Mouse (Mus musculus) forebrain, embryonic 16.5 days (tissue): Measurements from ENCODE around the gene Them5. TPM values are rescaled to one million over a fixed set of nuclear protein-coding genes. Genes with fewer than 3 reads are reported as not detected.

Source experiments
- ATAC-seq: fragments of 200-750 bp; cut with Nextera tagmentation; 2 replicates; pipeline ENCODE4 v1.8.0; 2017; ENCODE audit warnings: mild to moderate bottlenecking, moderate library complexity
- H3K27ac ChIP-seq: fragments of 300-500 bp; sonication (generic); 2 replicates; pipeline ENCODE4 v1.5.1; 2014; ENCODE audit warnings: low read length, control low read depth
- H3K27me3 ChIP-seq: fragments of 300-500 bp; sonication (generic); replicated peaks from 2 replicates; pipeline ENCODE4 v1.6.1; 2014; ENCODE audit warnings: low read length; ENCODE audit not compliant: control insufficient read depth, insufficient read depth
- H3K36me3 ChIP-seq: fragments of 300-500 bp; sonication (generic); 2 replicates; pipeline ENCODE4 v1.6.1; 2014; ENCODE audit not compliant: control insufficient read depth, insufficient read depth
- H3K4me1 ChIP-seq: fragments of 300-500 bp; sonication (generic); replicated peaks from 2 replicates; pipeline ENCODE4 v1.6.1; 2014; ENCODE audit warnings: low read length; ENCODE audit not compliant: control insufficient read depth, insufficient read depth
- H3K4me2 ChIP-seq: fragments of 300-500 bp; sonication (generic); 2 replicates; pipeline ENCODE4 v1.6.1; 2014; ENCODE audit warnings: mild to moderate bottlenecking, low read length, control low read depth
- H3K4me3 ChIP-seq: fragments of 300-500 bp; sonication (generic); replicated peaks from 2 replicates; pipeline ENCODE4 v1.5.1; 2014; ENCODE audit warnings: mild to moderate bottlenecking, low read length, control low read depth
- H3K9ac ChIP-seq: fragments of 300-500 bp; sonication (generic); replicated peaks from 2 replicates; pipeline ENCODE4 v1.6.1; 2014; ENCODE audit warnings: low read depth, low read length, control low read depth
- H3K9me3 ChIP-seq: fragments of 300-500 bp; sonication (generic); 2 replicates; pipeline ENCODE4 v1.6.1; 2016; ENCODE audit warnings: low read length; ENCODE audit not compliant: control insufficient read depth
- WGBS: fragments of 180-500 bp; shearing (Covaris S2); extraction: QIAGEN DNeasy Blood & Tissue Kit; methylation state at CpG from one replicate; pipeline ENCODE4 v1.1.7; 2014; 5-methylcytosine and 5-hydroxymethylcytosine counted together
- polyA plus RNA-seq: library from polyadenylated mRNA; unstranded; fragments of >200 nt; fragmentation: Nextera tagmentation; extraction: Ambion mirVana; gene quantifications from 2 replicates; pipeline ENCODE4 v1.2.1, GENCODE M21; 2015

Gene Them5
- polyA plus RNA-seq, 1 experiment from 2014 or later = 0.33 TPM

DNA sequence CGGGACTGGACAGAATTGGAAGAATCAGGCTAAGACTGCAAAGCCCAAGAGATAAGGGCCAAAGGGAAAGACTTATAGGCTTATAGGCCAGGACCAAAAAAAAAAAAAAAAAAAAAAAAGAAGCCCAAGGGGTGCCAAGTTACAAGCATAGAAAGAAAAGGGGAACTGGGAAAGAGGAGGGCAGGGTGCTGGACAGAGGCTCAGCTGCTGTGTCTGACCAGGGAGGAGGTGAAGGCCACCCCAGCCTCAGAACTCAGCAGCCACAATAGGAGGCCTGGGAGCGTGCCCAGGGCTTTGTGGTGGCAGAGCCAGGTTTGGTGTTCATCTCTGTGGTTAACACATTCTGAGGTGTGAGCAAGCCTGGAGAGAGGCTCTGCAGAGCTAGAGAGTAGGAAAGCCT, 33.2 kb downstream of the Them5 start:
- Histone ChIP-seq H3K4me1 (peaks cover 19% of the 10 kb centered on the region), H3K27ac (no peak overlapping the region), H3K9me3 (no peaks in the 10 kb centered on the region), H3K4me3 (no peak overlapping the region), H3K4me2 (no peak overlapping the region), H3K9ac (no peak overlapping the region), H3K27me3 (no peaks in the 10 kb centered on the region), H3K36me3 (no peaks in the 10 kb centered on the region)
- no peak for ATAC-seq
- 88% methylated on average over 2 of the region's 2 CpGs for WGBS

GRCm38 (mm10) chr3:94375861-94376260, 34.0 kb downstream of the Them5 start:
- 59% methylated on average over 5 of the region's 5 CpGs for WGBS
- Histone ChIP-seq H3K9me3 (no peaks in the 10 kb centered on the region), H3K36me3 (no peaks in the 10 kb centered on the region), H3K4me3 (no peak overlapping the region), H3K4me2 (no peak overlapping the region), H3K9ac (no peak overlapping the region), H3K27ac (no peak overlapping the region), H3K4me1 (peaks cover 19% of the 10 kb centered on the region), H3K27me3 (no peaks in the 10 kb centered on the region)
- no peak for ATAC-seq

GRCm38 (mm10) chr3:94377028-94377923, 35.4 kb downstream of the Them5 start:
- Histone ChIP-seq H3K4me1 (peaks cover 13% of the 10 kb centered on the region), H3K9ac (no peak overlapping the region), H3K27ac (no peak overlapping the region), H3K4me2 (no peak overlapping the region), H3K9me3 (no peaks in the 10 kb centered on the region), H3K27me3 (no peaks in the 10 kb centered on the region), H3K4me3 (no peak overlapping the region), H3K36me3 (no peaks in the 10 kb centered on the region)
- no peak for ATAC-seq
- WGBS = 28% methylated on average over 13 of the region's 13 CpGs

DNA sequence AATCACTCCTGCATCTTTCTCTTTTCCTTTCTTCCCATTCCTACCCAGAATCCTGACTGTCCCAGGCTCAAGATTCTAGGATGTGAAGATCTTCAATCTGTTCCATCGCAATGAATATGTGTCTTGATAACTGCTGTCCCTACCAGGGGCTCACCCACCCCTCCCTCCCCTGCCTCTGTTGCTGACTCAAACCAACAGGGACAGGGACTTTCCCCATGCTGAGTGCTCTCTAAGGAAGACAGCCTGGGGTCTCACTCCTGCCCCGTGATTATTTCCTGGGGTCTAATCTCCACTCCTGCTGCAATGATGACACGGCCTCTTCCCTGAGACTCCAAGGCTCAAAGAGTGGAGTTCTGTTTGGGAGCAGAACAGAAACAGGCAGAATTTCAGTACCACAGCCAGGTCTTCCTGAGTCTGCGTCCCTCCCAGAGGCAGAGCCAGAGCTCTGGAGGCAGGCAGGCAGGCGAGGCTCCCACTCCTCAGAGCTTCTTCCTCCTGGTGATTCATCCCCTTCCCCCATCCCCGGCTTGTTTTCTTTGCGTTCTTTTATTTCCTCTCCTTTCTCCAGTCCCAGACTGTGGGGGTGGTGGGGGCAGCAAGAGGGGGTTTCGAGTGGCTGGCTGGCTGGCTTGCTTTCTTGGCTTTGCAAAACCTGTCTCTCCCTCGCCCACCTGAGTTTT, 38.1 kb downstream of the Them5 start:
- no peak overlapping the region for H3K9ac ChIP-seq
- H3K9me3 ChIP-seq = no peaks in the 10 kb centered on the region
- H3K4me1 ChIP-seq = no peaks in the 10 kb centered on the region
- no peak overlapping the region for H3K4me3 ChIP-seq
- H3K27me3 ChIP-seq = no peaks in the 10 kb centered on the region
- H3K36me3 ChIP-seq = no peaks in the 10 kb centered on the region
- ATAC-seq = no peak
- H3K4me2 ChIP-seq = no peak overlapping the region
- WGBS = 20% methylated on average over 9 of the region's 9 CpGs
- H3K27ac ChIP-seq = no peak overlapping the region

DNA sequence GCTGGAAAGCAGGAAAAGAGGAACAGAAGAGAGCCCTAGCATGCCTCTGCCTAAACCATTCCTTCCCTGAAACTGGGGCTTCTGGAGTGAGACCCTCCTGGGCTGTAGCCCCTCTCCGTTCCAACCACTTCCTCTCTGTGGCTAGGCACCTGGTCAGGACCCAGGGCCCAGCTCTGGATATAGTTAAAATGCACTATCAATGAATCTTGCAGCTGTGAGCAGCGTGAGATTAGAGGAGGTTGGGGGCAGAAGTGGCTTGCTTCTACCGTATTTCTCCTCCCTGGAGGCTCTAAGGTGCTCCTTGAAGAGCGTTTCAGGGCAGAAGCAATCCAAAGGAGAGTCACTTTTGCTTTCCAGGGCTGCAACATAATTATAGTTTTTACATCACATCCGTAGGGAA, 40.4 kb downstream of the Them5 start:
- H3K27me3 ChIP-seq = no peaks in the 10 kb centered on the region
- H3K4me3 ChIP-seq = no peak overlapping the region
- no peaks in the 10 kb centered on the region for H3K36me3 ChIP-seq
- ATAC-seq = no peak
- H3K9me3 ChIP-seq = no peaks in the 10 kb centered on the region
- H3K4me1 ChIP-seq = no peaks in the 10 kb centered on the region
- H3K4me2 ChIP-seq = no peak overlapping the region
- H3K27ac ChIP-seq = no peak overlapping the region
- H3K9ac ChIP-seq = no peak overlapping the region
- WGBS = 80% methylated on average over 5 of the region's 5 CpGs

- ATAC-seq = no peak
- H3K27ac ChIP-seq = no peak overlapping the region
- H3K4me2 ChIP-seq = no peak overlapping the region
- H3K9me3 ChIP-seq = no peaks in the 10 kb centered on the region
- no peak overlapping the region for H3K4me3 ChIP-seq
- no peaks in the 10 kb centered on the region for H3K27me3 ChIP-seq
- no peak overlapping the region for H3K9ac ChIP-seq
- WGBS = 70% methylated on average over 3 of the region's 3 CpGs
- no peaks in the 10 kb centered on the region for H3K36me3 ChIP-seq
- H3K4me1 ChIP-seq = no peaks in the 10 kb centered on the region
These were observed 41.6 kb downstream of the Them5 start for GRCm38 (mm10) chr3:94383476-94383875.

- no peaks in the 10 kb centered on the region for H3K9me3 ChIP-seq
- H3K36me3 ChIP-seq = no peaks in the 10 kb centered on the region
- 66% methylated on average over 4 of the region's 4 CpGs for WGBS
- no peaks in the 10 kb centered on the region for H3K4me1 ChIP-seq
- H3K9ac ChIP-seq = no peak overlapping the region
- no peaks in the 10 kb centered on the region for H3K27me3 ChIP-seq
- no peak overlapping the region for H3K27ac ChIP-seq
- H3K4me3 ChIP-seq = no peak overlapping the region
- no peak for ATAC-seq
- no peak overlapping the region for H3K4me2 ChIP-seq
These were observed 44.8 kb downstream of the Them5 start for GRCm38 (mm10) chr3:94386671-94387070.

- Histone ChIP-seq H3K36me3 (no peaks in the 10 kb centered on the region), H3K9me3 (no peaks in the 10 kb centered on the region), H3K27ac (no peak overlapping the region), H3K4me2 (no peak overlapping the region), H3K9ac (no peak overlapping the region), H3K27me3 (no peaks in the 10 kb centered on the region), H3K4me3 (no peak overlapping the region), H3K4me1 (no peaks in the 10 kb centered on the region)
- ATAC-seq = no peak
- WGBS = 83% methylated on average over 10 of the region's 10 CpGs
These were observed 45.5 kb downstream of the Them5 start for GRCm38 (mm10) chr3:94387391-94387790.

DNA sequence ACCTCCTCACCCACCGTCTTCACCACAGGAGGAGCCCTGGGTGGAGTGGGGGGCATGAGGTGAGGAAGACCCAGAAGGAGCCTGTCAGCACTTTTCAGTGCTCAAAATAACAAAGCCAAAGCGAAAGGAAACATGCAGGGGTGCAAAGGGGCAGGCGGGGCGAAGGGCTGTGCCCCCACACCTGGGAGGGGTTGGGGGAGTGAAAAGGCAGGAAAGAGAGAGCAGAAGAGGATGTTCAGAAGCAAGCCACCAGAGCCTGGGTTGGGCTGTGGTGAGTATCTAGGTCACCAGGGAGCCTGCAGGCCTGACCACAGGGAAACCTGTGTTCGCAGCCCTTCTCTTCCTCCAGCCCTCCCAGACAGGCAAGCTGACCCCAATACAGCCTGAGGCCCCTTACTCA, 46.1 kb downstream of the Them5 start:
- no peak for ATAC-seq
- no peak overlapping the region for H3K4me3 ChIP-seq
- no peaks in the 10 kb centered on the region for H3K9me3 ChIP-seq
- H3K9ac ChIP-seq = no peak overlapping the region
- H3K4me2 ChIP-seq = no peak overlapping the region
- no peak overlapping the region for H3K27ac ChIP-seq
- H3K4me1 ChIP-seq = no peaks in the 10 kb centered on the region
- WGBS = 90% methylated on average over 5 of the region's 5 CpGs
- no peaks in the 10 kb centered on the region for H3K36me3 ChIP-seq
- no peaks in the 10 kb centered on the region for H3K27me3 ChIP-seq
